Mouse (Mus musculus): ENCODE measurements around the gene Fam83f. TPM values are rescaled to one million over a fixed set of nuclear protein-coding genes. Genes with fewer than 3 reads are reported as not detected.

The Fam83f gene
- polyA plus RNA-seq, 1 experiment from 2014 or later = 1.8 TPM

- H3K9me3 ChIP-seq (ENCODE audit: low read length) = no peaks in the 10 kb centered on the region
- no peak for TF ChIP-seq CTCF (IDR thresholded peaks at IDR 0.05; ENCODE audit: low read depth)
- TF ChIP-seq EP300 (IDR thresholded peaks at IDR 0.05; ENCODE audit: low read depth) = no peak
- DNase-seq (no peak), ATAC-seq (no peak)
- H3K27me3 ChIP-seq (ENCODE audit: insufficient read depth, low read length) = no peaks in the 10 kb centered on the region
- H3K9ac ChIP-seq (replicated peaks) = no peak overlapping the region
- H3K4me2 ChIP-seq (ENCODE audit: low read depth, low read length) = no peak overlapping the region
- no peaks in the 10 kb centered on the region for H3K36me3 ChIP-seq (replicated peaks; ENCODE audit: insufficient read depth, low read length)
- no peak overlapping the region for H3K4me3 ChIP-seq (ENCODE audit: low read depth, low read length)
- H3K4me1 ChIP-seq (ENCODE audit: insufficient read depth) = peaks cover 6% of the 10 kb centered on the region
- 65% methylated on average over 2 of the region's 2 CpGs for WGBS (ENCODE audit: insufficient replicate concordance)
- H3K27ac ChIP-seq (ENCODE audit: low read depth) = no peak overlapping the region
Measured at GRCm38 (mm10) chr15:80641702-80642435, 29.8 kb upstream of the Fam83f start.

- ATAC-seq (peak; percentile 65), DNase-seq (no peak)
- TF ChIP-seq CTCF (IDR thresholded peaks at IDR 0.05; ENCODE audit: low read depth) = no peak
- no peak for TF ChIP-seq EP300 (IDR thresholded peaks at IDR 0.05; ENCODE audit: low read depth)
- Histone ChIP-seq H3K36me3 (replicated peaks; ENCODE audit: insufficient read depth, low read length) (no peaks in the 10 kb centered on the region), H3K4me3 (ENCODE audit: low read depth, low read length) (no peak overlapping the region), H3K4me2 (ENCODE audit: low read depth, low read length) (no peak overlapping the region), H3K27ac (ENCODE audit: low read depth) (no peak overlapping the region), H3K9me3 (ENCODE audit: low read length) (no peaks in the 10 kb centered on the region), H3K4me1 (ENCODE audit: insufficient read depth) (no peaks in the 10 kb centered on the region), H3K9ac (replicated peaks) (no peak overlapping the region), H3K27me3 (ENCODE audit: insufficient read depth, low read length) (no peaks in the 10 kb centered on the region)
- WGBS (ENCODE audit: insufficient replicate concordance) = 68% methylated on average over 17 of the region's 17 CpGs
Measured at GRCm38 (mm10) chr15:80645006-80645797, 26.4 kb upstream of the Fam83f start.

- no peaks in the 10 kb centered on the region for H3K36me3 ChIP-seq (replicated peaks; ENCODE audit: insufficient read depth, low read length)
- H3K4me2 ChIP-seq (ENCODE audit: low read depth, low read length) = no peak overlapping the region
- no peak for ATAC-seq
- WGBS (ENCODE audit: insufficient replicate concordance) = 75% methylated on average over 15 of the region's 15 CpGs
- TF ChIP-seq CTCF (IDR thresholded peaks at IDR 0.05; ENCODE audit: low read depth) (no peak), EP300 (IDR thresholded peaks at IDR 0.05; ENCODE audit: low read depth) (no peak)
- no peak for DNase-seq
- no peaks in the 10 kb centered on the region for H3K27me3 ChIP-seq (ENCODE audit: insufficient read depth, low read length)
- H3K4me1 ChIP-seq (ENCODE audit: insufficient read depth) = no peaks in the 10 kb centered on the region
- H3K4me3 ChIP-seq (ENCODE audit: low read depth, low read length) = no peak overlapping the region
- H3K27ac ChIP-seq (ENCODE audit: low read depth) = no peak overlapping the region
- H3K9ac ChIP-seq (replicated peaks) = no peak overlapping the region
- peaks cover 2% of the 10 kb centered on the region; the same call in 1 of the 2 replicates for H3K9me3 ChIP-seq (ENCODE audit: low read length)
Measured at GRCm38 (mm10) chr15:80648977-80649606, 22.6 kb upstream of the Fam83f start.

GRCm38 (mm10) chr15:80650412-80650811 is 21.2 kb upstream of the Fam83f start:
- H3K9me3 ChIP-seq (ENCODE audit: low read length) = peaks cover 2% of the 10 kb centered on the region; the same call in 1 of the 2 replicates
- H3K27me3 ChIP-seq (ENCODE audit: insufficient read depth, low read length) = no peaks in the 10 kb centered on the region
- no peak overlapping the region for H3K4me3 ChIP-seq (ENCODE audit: low read depth, low read length)
- DNase-seq (no peak), ATAC-seq (no peak)
- WGBS (ENCODE audit: insufficient replicate concordance) = 83% methylated on average over 2 of the region's 2 CpGs
- no peaks in the 10 kb centered on the region for H3K36me3 ChIP-seq (replicated peaks; ENCODE audit: insufficient read depth, low read length)
- no peak overlapping the region for H3K9ac ChIP-seq (replicated peaks)
- H3K27ac ChIP-seq (ENCODE audit: low read depth) = no peak overlapping the region
- no peak for TF ChIP-seq CTCF (IDR thresholded peaks at IDR 0.05; ENCODE audit: low read depth)
- TF ChIP-seq EP300 (IDR thresholded peaks at IDR 0.05; ENCODE audit: low read depth) = no peak
- no peak overlapping the region for H3K4me2 ChIP-seq (ENCODE audit: low read depth, low read length)
- H3K4me1 ChIP-seq (ENCODE audit: insufficient read depth) = no peaks in the 10 kb centered on the region

GRCm38 (mm10) chr15:80653865-80654264 is 17.8 kb upstream of the Fam83f start:
- Histone ChIP-seq H3K4me2 (ENCODE audit: low read depth, low read length) (no peak overlapping the region), H3K4me3 (ENCODE audit: low read depth, low read length) (no peak overlapping the region), H3K9ac (replicated peaks) (no peak overlapping the region), H3K36me3 (replicated peaks; ENCODE audit: insufficient read depth, low read length) (no peaks in the 10 kb centered on the region), H3K27ac (ENCODE audit: low read depth) (no peak overlapping the region), H3K4me1 (ENCODE audit: insufficient read depth) (no peaks in the 10 kb centered on the region), H3K27me3 (ENCODE audit: insufficient read depth, low read length) (no peaks in the 10 kb centered on the region), H3K9me3 (ENCODE audit: low read length) (peaks cover 2% of the 10 kb centered on the region; the same call in 1 of the 2 replicates)
- no peak for TF ChIP-seq CTCF (IDR thresholded peaks at IDR 0.05; ENCODE audit: low read depth)
- TF ChIP-seq EP300 (IDR thresholded peaks at IDR 0.05; ENCODE audit: low read depth) = no peak
- WGBS (ENCODE audit: insufficient replicate concordance) = 61% methylated on average over 8 of the region's 8 CpGs
- no peak for DNase-seq
- no peak for ATAC-seq
